Mouse (Mus musculus): Measurements from ENCODE around the gene Ppfia1.

Ppfia1 gene

GRCm38 (mm10) chr7:144438811-144439210 is 114.7 kb downstream of the Ppfia1 start:
- no peak for DNase-seq (ENCODE audit: extremely low read depth, low read depth)

GRCm38 (mm10) chr7:144432920-144433319 is 120.6 kb downstream of the Ppfia1 start:
- no peak for DNase-seq (ENCODE audit: extremely low read depth, low read depth)

GRCm38 (mm10) chr7:144427460-144427859 is 126.1 kb downstream of the Ppfia1 start:
- no peak for DNase-seq (ENCODE audit: extremely low read depth, low read depth)

All from MEL-GATA-1-ER (cell line).